ENCODE assay signal across 8 mouse cellular contexts in genomic region chr17:63575316-63576007, GRCm38 (mm10).
DNase-seq lines count a peak whose midpoint lies in the region; ATAC-seq lines count a peak whose summit lies in the region.

No protein-coding gene starts in this region.

- no peak for ATAC-seq in inflammation-experienced regulatory T-cells, adult 6 months

- DNase-seq in testis, postnatal 10 days (ENCODE audit: low spot score): peak; percentile 42
- DNase-seq in testis, postnatal 14 days (ENCODE audit: low spot score): no peak
- DNase-seq in cerebellum, adult 8-10 months: peak; percentile 63
- peak; percentile 36 to 68 for DNase-seq in frontal cortex, postnatal 36 days (ENCODE audit: low spot score in 2 of 2)
- DNase-seq in kidney, postnatal 14 days: peak; percentile 56
- DNase-seq in lung, postnatal 36 days: peak; percentile 15
- peak; percentile 47 for DNase-seq in telencephalon, adult 2 months (ENCODE audit: low read depth, low spot score)
